Mouse (Mus musculus): ENCODE results near the gene Stac3. TPM values are rescaled to one million over a fixed set of nuclear protein-coding genes. Genes with fewer than 3 reads are reported as not detected.

Stac3 gene
- polyA plus RNA-seq, 1 experiment from 2014 or later = not detected

DNA sequence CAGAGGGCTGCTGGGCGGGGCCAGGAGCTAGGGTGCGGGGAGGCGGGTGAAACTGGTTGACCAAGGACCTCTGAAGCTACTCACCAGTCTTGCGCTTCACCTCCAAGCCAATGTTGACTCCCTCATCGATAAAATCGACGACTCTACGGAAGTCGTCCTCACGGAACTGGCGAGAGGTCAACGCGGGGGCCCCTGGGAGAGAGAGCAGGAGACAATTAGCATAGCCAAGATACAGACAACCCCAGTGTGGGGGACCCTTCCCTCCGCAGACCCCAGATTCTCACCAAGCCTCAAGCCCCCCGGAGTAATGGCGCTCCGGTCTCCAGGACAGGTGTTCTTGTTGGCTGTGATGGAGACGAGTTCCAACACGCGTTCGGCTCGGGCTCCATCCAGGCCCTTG is 16.5 kb downstream of the Stac3 start:
- Histone ChIP-seq H3K9me3 (ENCODE audit: low read depth, low read length) (no peaks in the 10 kb centered on the region), H3K4me1 (ENCODE audit: insufficient read depth) (peaks cover 22% of the 10 kb centered on the region), H3K27me3 (ENCODE audit: insufficient read depth, low read length) (peaks cover 36% of the 10 kb centered on the region), H3K4me2 (no peak overlapping the region), H3K4me3 (ENCODE audit: low read depth, low read length) (no peak overlapping the region), H3K27ac (ENCODE audit: low read depth) (no peak overlapping the region), H3K36me3 (ENCODE audit: insufficient read depth) (peaks cover 36% of the 10 kb centered on the region), H3K9ac (no peak overlapping the region)
- DNase-seq = no peak
- 92% methylated on average over 22 of the region's 22 CpGs for WGBS
- TF ChIP-seq CTCF (IDR thresholded peaks at IDR 0.05; ENCODE audit: low read depth) = no peak
- ATAC-seq (ENCODE audit: insufficient read depth) = no peak

DNA sequence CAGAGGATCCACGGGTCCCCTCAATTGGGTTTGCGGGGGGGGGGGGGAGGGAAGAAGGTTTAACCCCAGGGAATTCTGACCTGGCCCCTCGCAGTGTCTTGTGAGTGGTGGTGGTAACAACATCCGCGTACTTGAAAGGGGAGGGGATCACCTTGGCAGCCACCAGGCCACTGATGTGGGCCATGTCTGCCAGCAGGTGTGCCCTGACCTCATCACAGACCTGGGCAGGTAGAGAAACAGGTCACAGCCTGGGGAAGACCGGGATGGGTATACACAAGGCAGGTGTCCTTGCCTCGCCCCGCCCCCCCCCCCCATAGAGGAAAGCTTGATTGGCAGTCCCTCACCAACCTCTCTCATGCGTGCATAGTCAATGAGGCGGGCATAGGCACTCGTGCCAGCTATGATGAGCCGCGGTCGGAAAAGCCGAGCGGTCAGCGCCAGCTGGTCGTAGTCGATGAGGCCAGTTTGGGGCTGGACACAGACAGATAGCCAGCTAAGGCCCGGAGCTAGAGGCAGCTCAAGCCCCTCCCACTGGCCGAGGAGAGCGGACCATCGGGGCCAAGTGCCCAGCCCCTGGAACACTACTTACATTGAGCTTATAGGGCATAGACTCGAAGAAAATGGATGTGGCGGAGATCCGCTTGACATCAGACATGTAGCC is 17.7 kb downstream of the Stac3 start:
- Histone ChIP-seq H3K9me3 (ENCODE audit: low read depth, low read length) (no peaks in the 10 kb centered on the region), H3K4me3 (ENCODE audit: low read depth, low read length) (no peak overlapping the region), H3K4me2 (no peak overlapping the region), H3K4me1 (ENCODE audit: insufficient read depth) (peaks cover 14% of the 10 kb centered on the region), H3K27me3 (ENCODE audit: insufficient read depth, low read length) (peaks cover 30% of the 10 kb centered on the region), H3K27ac (ENCODE audit: low read depth) (no peak overlapping the region), H3K9ac (no peak overlapping the region), H3K36me3 (ENCODE audit: insufficient read depth) (peaks cover 36% of the 10 kb centered on the region)
- no peak for ATAC-seq (ENCODE audit: insufficient read depth)
- TF ChIP-seq CTCF (IDR thresholded peaks at IDR 0.05; ENCODE audit: low read depth) = no peak
- 89% methylated on average over 25 of the region's 26 CpGs for WGBS
- no peak for DNase-seq

GRCm38 (mm10) chr10:127519903-127520713 is 18.6 kb downstream of the Stac3 start:
- peaks cover 30% of the 10 kb centered on the region for H3K27me3 ChIP-seq (ENCODE audit: insufficient read depth, low read length)
- WGBS = 93% methylated on average over 37 of the region's 37 CpGs
- no peaks in the 10 kb centered on the region for H3K9me3 ChIP-seq (ENCODE audit: low read depth, low read length)
- H3K4me3 ChIP-seq (ENCODE audit: low read depth, low read length) = peak overlapping the region; percentile 56; the same call in 1 of the 2 replicates
- ATAC-seq (ENCODE audit: insufficient read depth) (no peak), DNase-seq (no peak)
- H3K36me3 ChIP-seq (ENCODE audit: insufficient read depth) = peaks cover 36% of the 10 kb centered on the region
- no peak overlapping the region for H3K27ac ChIP-seq (ENCODE audit: low read depth)
- TF ChIP-seq CTCF (IDR thresholded peaks at IDR 0.05; ENCODE audit: low read depth) = no peak
- H3K9ac ChIP-seq = no peak overlapping the region
- H3K4me1 ChIP-seq (ENCODE audit: insufficient read depth) = peaks cover 14% of the 10 kb centered on the region
- peak overlapping the region; percentile 96; the same call in 1 of the 2 replicates for H3K4me2 ChIP-seq

GRCm38 (mm10) chr10:127520714-127521357 is 19.4 kb downstream of the Stac3 start:
- H3K4me2 ChIP-seq = peak overlapping the region; percentile 96
- DNase-seq (no peak), ATAC-seq (ENCODE audit: insufficient read depth) (no peak)
- H3K9ac ChIP-seq = peak overlapping the region; percentile 59
- H3K4me1 ChIP-seq (ENCODE audit: insufficient read depth) = peaks cover 14% of the 10 kb centered on the region
- no peaks in the 10 kb centered on the region for H3K9me3 ChIP-seq (ENCODE audit: low read depth, low read length)
- no peak for TF ChIP-seq CTCF (IDR thresholded peaks at IDR 0.05; ENCODE audit: low read depth)
- peaks cover 36% of the 10 kb centered on the region for H3K36me3 ChIP-seq (ENCODE audit: insufficient read depth)
- WGBS = 78% methylated on average over 20 of the region's 20 CpGs
- peak overlapping the region; percentile 56 for H3K4me3 ChIP-seq (ENCODE audit: low read depth, low read length)
- H3K27ac ChIP-seq (ENCODE audit: low read depth) = no peak overlapping the region
- peaks cover 30% of the 10 kb centered on the region for H3K27me3 ChIP-seq (ENCODE audit: insufficient read depth, low read length)

GRCm38 (mm10) chr10:127521611-127522080 is 20.2 kb downstream of the Stac3 start:
- Histone ChIP-seq H3K4me2 (peak overlapping the region; percentile 96), H3K9ac (peak overlapping the region; percentile 59), H3K27ac (ENCODE audit: low read depth) (no peak overlapping the region), H3K4me1 (ENCODE audit: insufficient read depth) (peaks cover 14% of the 10 kb centered on the region), H3K4me3 (ENCODE audit: low read depth, low read length) (peak overlapping the region; percentile 56), H3K36me3 (ENCODE audit: insufficient read depth) (peaks cover 36% of the 10 kb centered on the region), H3K27me3 (ENCODE audit: insufficient read depth, low read length) (peaks cover 33% of the 10 kb centered on the region), H3K9me3 (ENCODE audit: low read depth, low read length) (no peaks in the 10 kb centered on the region)
- no peak for TF ChIP-seq CTCF (IDR thresholded peaks at IDR 0.05; ENCODE audit: low read depth)
- no peak for DNase-seq
- WGBS = 3% methylated on average over 12 of the region's 12 CpGs
- ATAC-seq (ENCODE audit: insufficient read depth) = peak; percentile 6

DNA sequence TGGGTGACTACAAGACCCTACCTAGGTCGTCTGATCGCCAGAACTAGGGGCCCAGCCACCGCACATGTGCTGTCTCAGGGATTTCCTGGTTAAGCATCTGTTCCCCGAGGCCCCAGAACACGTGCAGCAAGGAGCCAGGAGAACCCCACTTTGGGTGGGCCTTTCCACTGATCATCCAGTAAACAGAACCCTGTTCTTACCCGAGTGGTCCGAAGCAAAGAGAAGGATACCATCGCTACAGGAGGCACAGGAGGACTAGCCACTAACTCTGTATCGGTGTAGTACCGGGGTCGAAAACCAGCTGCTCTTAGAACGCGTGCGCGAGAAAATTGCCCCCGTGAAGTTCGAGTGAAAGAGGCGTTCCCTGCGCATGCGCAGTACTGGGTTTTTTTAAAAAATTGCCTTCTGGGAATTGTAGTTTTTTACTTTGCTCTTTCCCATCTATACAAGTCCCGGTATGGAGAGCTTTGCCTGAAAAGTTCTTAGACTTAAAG is 20.6 kb downstream of the Stac3 start, which contains the start of gene Shmt2:
TSS of gene Shmt2 (minus strand) at position 357 of the 494 bp plus-strand sequence.
- ATAC-seq (ENCODE audit: insufficient read depth) (peak; percentile 68), DNase-seq (peak; percentile 99)
- Histone ChIP-seq H3K36me3 (ENCODE audit: insufficient read depth) (peaks cover 36% of the 10 kb centered on the region), H3K27me3 (ENCODE audit: insufficient read depth, low read length) (peaks cover 38% of the 10 kb centered on the region), H3K9ac (peak within 1 kb of the TSS; percentile 59), H3K27ac (ENCODE audit: low read depth) (no peak within 1 kb of the TSS), H3K9me3 (ENCODE audit: low read depth, low read length) (no peaks in the 10 kb centered on the region), H3K4me3 (ENCODE audit: low read depth, low read length) (peak within 1 kb of the TSS; percentile 56), H3K4me1 (ENCODE audit: insufficient read depth) (peaks cover 12% of the 10 kb centered on the region; the same call in 1 of the 2 replicates), H3K4me2 (peak within 1 kb of the TSS; percentile 96)
- no peak for TF ChIP-seq CTCF (IDR thresholded peaks at IDR 0.05; ENCODE audit: low read depth)
- 0% methylated on average over 21 of the region's 21 CpGs for WGBS
